Mouse (Mus musculus): ENCODE measurements around the gene Ndufb10.

DNA sequence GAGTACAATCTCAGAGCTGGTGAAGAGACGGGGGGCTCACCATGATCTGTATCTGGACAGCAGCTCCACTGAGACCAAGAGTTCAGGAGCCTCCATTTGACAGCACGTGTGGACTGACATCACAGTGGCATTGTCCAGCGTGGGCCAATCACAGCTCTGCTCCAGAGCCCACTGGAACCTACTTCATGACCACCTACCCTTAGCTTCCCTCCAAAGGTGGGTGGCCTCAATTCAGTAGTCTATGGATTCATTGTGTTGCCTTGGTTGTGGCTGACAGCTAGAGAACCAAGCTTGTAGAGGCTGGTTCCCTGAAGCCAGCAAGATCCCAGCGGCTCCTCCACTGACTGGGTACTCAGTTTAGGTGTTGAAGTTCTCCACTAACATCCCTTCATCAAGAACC is 6.3 kb downstream of the Ndufb10 start, which contains the start of the genes Rnf151 and Rps2:
- no peak for TF ChIP-seq POLR2A (IDR thresholded peaks at IDR 0.05; ENCODE audit: insufficient read depth, low read depth, low read length)
- no peak for TF ChIP-seq CTCF (IDR thresholded peaks at IDR 0.05)
